Mouse (Mus musculus) hindbrain, embryonic 10.5 days (tissue): ENCODE data around the gene Adgrf5. TPM values are rescaled to one million over a fixed set of nuclear protein-coding genes. Genes with fewer than 3 reads are reported as not detected.
A peak's percentile ranks its signal among the peaks of the same experiment; 100 is the strongest.

Experiments used
- DNase-seq: peaks from one replicate; pipeline ENCODE4 v3.0.0-alpha.2; 2017; ENCODE audit warnings: low spot score
- H3K27ac ChIP-seq: fragments of 300-500 bp; sonication (generic); 2 replicates; pipeline ENCODE4 v1.5.1; 2016; ENCODE audit warnings: mild to moderate bottlenecking, moderate library complexity
- H3K27me3 ChIP-seq: fragments of 300-500 bp; sonication (generic); 2 replicates; pipeline ENCODE4 v1.6.1; 2016; ENCODE audit warnings: mild to moderate bottlenecking; ENCODE audit not compliant: poor library complexity, insufficient read depth, severe bottlenecking
- H3K36me3 ChIP-seq: fragments of 300-500 bp; sonication (generic); 2 replicates; pipeline ENCODE4 v1.6.1; 2016; ENCODE audit warnings: mild to moderate bottlenecking, moderate library complexity
- H3K4me1 ChIP-seq: fragments of 300-500 bp; sonication (generic); replicated peaks from 2 replicates; pipeline ENCODE4 v1.6.1; 2016; ENCODE audit warnings: mild to moderate bottlenecking
- H3K4me3 ChIP-seq: fragments of 300-500 bp; sonication (generic); 2 replicates; pipeline ENCODE4 v1.5.1; 2016; ENCODE audit warnings: mild to moderate bottlenecking, moderate library complexity
- H3K9me3 ChIP-seq: fragments of 300-500 bp; sonication (generic); 2 replicates; pipeline ENCODE4 v1.6.1; 2016; ENCODE audit warnings: mild to moderate bottlenecking, moderate library complexity
- WGBS: fragments of 180-500 bp; shearing (Covaris S2); methylation state at CpG from one replicate; pipeline ENCODE4 v1.1.7; 2016; 5-methylcytosine and 5-hydroxymethylcytosine counted together
- polyA plus RNA-seq: library from polyadenylated mRNA; unstranded; fragments of >200 nt; fragmentation: Nextera tagmentation; extraction: Ambion mirVana; gene quantifications from 2 replicates; pipeline ENCODE4 v1.2.1, GENCODE M21; 2016

The Adgrf5 gene
- polyA plus RNA-seq, 1 experiment from 2014 or later = 6.4 TPM

GRCm38 (mm10) chr17:43423953-43424352 lies 63.7 kb downstream of the Adgrf5 start:
- DNase-seq = no peak
- H3K4me3 ChIP-seq = no peak overlapping the region
- H3K36me3 ChIP-seq = no peaks in the 10 kb centered on the region
- H3K27ac ChIP-seq = no peak overlapping the region
- no peaks in the 10 kb centered on the region for H3K9me3 ChIP-seq
- H3K4me1 ChIP-seq = no peaks in the 10 kb centered on the region
- WGBS = 78% methylated on average over 5 of the region's 5 CpGs
- no peaks in the 10 kb centered on the region for H3K27me3 ChIP-seq

- H3K4me3 ChIP-seq = no peak overlapping the region
- H3K4me1 ChIP-seq = no peaks in the 10 kb centered on the region
- no peaks in the 10 kb centered on the region for H3K36me3 ChIP-seq
- no peaks in the 10 kb centered on the region for H3K27me3 ChIP-seq
- no peak overlapping the region for H3K27ac ChIP-seq
- no peak for DNase-seq
- 66% methylated on average over 5 of the region's 5 CpGs for WGBS
- no peaks in the 10 kb centered on the region for H3K9me3 ChIP-seq
These were observed 71.4 kb downstream of the Adgrf5 start for GRCm38 (mm10) chr17:43431692-43432091.

- H3K4me1 ChIP-seq = no peaks in the 10 kb centered on the region
- no peak for DNase-seq
- no peak overlapping the region for H3K4me3 ChIP-seq
- 87% methylated on average over 8 of the region's 8 CpGs for WGBS
- H3K36me3 ChIP-seq = no peaks in the 10 kb centered on the region
- no peak overlapping the region for H3K27ac ChIP-seq
- no peaks in the 10 kb centered on the region for H3K9me3 ChIP-seq
- no peaks in the 10 kb centered on the region for H3K27me3 ChIP-seq
These were observed 74.2 kb downstream of the Adgrf5 start for GRCm38 (mm10) chr17:43434485-43434884.

DNA sequence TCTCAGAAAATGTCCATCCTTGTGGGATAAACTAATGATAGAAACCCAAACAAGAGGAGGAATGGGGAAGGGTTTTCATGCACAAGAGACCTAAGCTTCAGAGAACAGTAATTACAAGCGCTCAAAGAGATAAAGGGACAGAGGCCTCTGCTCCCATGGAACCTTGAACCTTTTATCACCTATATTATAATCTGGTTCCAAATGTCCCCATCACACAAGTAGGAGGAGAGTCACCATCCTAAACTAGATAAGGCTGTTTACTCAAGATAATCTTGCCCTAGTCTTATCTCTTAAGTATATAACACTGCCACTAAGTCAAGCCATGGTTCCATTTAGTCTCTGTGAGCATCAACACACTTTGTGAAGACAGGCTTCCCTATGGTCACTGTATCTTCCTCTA lies 91.0 kb downstream of the Adgrf5 start:
- no peaks in the 10 kb centered on the region for H3K27me3 ChIP-seq
- H3K4me1 ChIP-seq = no peaks in the 10 kb centered on the region
- H3K36me3 ChIP-seq = no peaks in the 10 kb centered on the region
- no peak overlapping the region for H3K27ac ChIP-seq
- no peak overlapping the region for H3K4me3 ChIP-seq
- H3K9me3 ChIP-seq = no peaks in the 10 kb centered on the region
- WGBS = 89% methylated on average over 1 of the region's 1 CpGs
- no peak for DNase-seq

GRCm38 (mm10) chr17:43458598-43458997 lies 98.3 kb downstream of the Adgrf5 start:
- no peaks in the 10 kb centered on the region for H3K27me3 ChIP-seq
- no peaks in the 10 kb centered on the region for H3K36me3 ChIP-seq
- peaks cover 9% of the 10 kb centered on the region; the same call in 1 of the 2 replicates for H3K4me1 ChIP-seq
- peak; percentile 67 for DNase-seq
- H3K27ac ChIP-seq = no peak overlapping the region
- H3K9me3 ChIP-seq = no peaks in the 10 kb centered on the region
- H3K4me3 ChIP-seq = no peak overlapping the region
- 13% methylated on average over 9 of the region's 9 CpGs for WGBS

- Histone ChIP-seq H3K9me3 (no peaks in the 10 kb centered on the region), H3K4me1 (peaks cover 9% of the 10 kb centered on the region; the same call in 1 of the 2 replicates), H3K36me3 (no peaks in the 10 kb centered on the region), H3K4me3 (no peak overlapping the region), H3K27me3 (no peaks in the 10 kb centered on the region), H3K27ac (peak overlapping the region; percentile 53)
- 79% methylated on average over 12 of the region's 12 CpGs for WGBS
- DNase-seq = peak; percentile 10
These were observed 99.5 kb downstream of the Adgrf5 start for GRCm38 (mm10) chr17:43459737-43460230.

- H3K27ac ChIP-seq = peak overlapping the region; percentile 66
- H3K36me3 ChIP-seq = no peaks in the 10 kb centered on the region
- 39% methylated on average over 19 of the region's 19 CpGs for WGBS
- H3K27me3 ChIP-seq = no peaks in the 10 kb centered on the region
- peak; percentile 91 for DNase-seq
- H3K9me3 ChIP-seq = no peaks in the 10 kb centered on the region
- no peak overlapping the region for H3K4me3 ChIP-seq
- peaks cover 9% of the 10 kb centered on the region; the same call in 1 of the 2 replicates for H3K4me1 ChIP-seq
These were observed 100.3 kb downstream of the Adgrf5 start for GRCm38 (mm10) chr17:43460245-43461181.

DNA sequence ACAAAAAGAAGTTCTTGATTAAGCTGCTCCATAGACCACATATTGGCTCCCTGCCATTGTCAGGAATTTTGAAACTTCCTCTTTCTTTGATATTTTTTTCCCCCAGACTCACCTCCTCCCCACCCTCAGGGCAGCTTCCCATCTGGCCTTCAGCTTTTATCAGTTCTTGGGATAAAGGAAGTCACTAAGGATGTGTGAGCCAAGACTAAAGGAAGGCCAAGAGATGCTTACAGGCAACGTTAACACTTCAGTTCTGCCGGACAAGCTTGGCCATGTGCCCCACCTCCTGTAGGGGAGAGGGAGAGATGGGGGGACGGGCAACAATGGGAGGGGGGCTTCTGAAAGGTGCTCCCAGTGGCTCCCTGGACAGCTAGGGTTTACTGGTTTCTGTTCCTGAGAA lies 109.8 kb downstream of the Adgrf5 start:
- WGBS = 57% methylated on average over 3 of the region's 3 CpGs

DNA sequence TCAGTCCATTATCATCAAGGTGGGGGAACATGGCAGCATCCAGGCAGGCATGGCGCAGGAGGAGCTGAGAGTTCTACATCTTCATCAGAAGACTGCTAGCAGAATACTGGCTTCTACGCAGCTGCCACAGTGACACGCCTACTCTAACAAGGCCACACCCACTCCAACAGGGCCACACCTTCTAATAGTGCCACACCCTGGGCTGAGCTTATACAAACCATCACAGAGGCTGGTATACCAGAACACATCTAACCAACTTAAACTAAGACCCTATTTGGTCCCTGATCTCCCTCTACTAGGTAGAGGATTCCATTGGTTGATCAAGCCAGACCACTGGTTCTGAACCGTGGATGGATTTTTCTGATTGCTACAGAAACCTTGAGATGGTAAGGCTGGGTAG lies 112.3 kb downstream of the Adgrf5 start:
- WGBS = 85% methylated on average over 4 of the region's 4 CpGs
- H3K4me1 ChIP-seq = no peaks in the 10 kb centered on the region

More for the DNA sequence above, 109.8 kb downstream of the Adgrf5 start:
- Histone ChIP-seq H3K27me3 (no peaks in the 10 kb centered on the region), H3K27ac (no peak overlapping the region), H3K4me3 (no peak overlapping the region), H3K36me3 (no peaks in the 10 kb centered on the region), H3K9me3 (no peaks in the 10 kb centered on the region), H3K4me1 (no peaks in the 10 kb centered on the region)
- DNase-seq = no peak

GRCm38 (mm10) chr17:43474775-43475174 lies 114.5 kb downstream of the Adgrf5 start:
- no peak overlapping the region for H3K27ac ChIP-seq
- H3K4me1 ChIP-seq = no peaks in the 10 kb centered on the region
- H3K9me3 ChIP-seq = no peaks in the 10 kb centered on the region
- H3K36me3 ChIP-seq = no peaks in the 10 kb centered on the region
- 95% methylated on average over 16 of the region's 16 CpGs for WGBS
- H3K4me3 ChIP-seq = no peak overlapping the region
- H3K27me3 ChIP-seq = no peaks in the 10 kb centered on the region
- no peak for DNase-seq

More for the DNA sequence above, 112.3 kb downstream of the Adgrf5 start:
- Histone ChIP-seq H3K4me3 (no peak overlapping the region), H3K27me3 (no peaks in the 10 kb centered on the region), H3K36me3 (no peaks in the 10 kb centered on the region), H3K27ac (no peak overlapping the region), H3K9me3 (no peaks in the 10 kb centered on the region)
- no peak for DNase-seq

DNA sequence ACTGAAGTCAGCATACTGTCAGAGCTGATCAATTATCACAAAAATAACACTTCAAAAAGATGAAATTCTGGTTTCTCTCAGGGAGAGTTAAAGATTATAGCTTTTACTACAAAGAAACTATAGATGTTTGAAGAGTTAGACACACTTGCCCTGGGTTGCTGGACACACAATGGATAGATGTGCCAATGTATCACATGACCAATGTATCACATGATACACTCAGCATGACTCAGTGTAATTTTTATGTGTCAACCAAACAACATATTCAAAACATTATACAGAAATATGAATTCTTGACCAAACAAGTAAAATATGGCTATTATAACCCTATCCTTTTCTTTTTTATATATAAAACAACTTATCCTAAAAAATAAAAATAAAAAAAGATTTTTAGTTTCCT lies 117.4 kb downstream of the Adgrf5 start:
- no peak overlapping the region for H3K27ac ChIP-seq
- H3K9me3 ChIP-seq = no peaks in the 10 kb centered on the region
- no peak for DNase-seq
- H3K4me3 ChIP-seq = no peak overlapping the region
- H3K27me3 ChIP-seq = no peaks in the 10 kb centered on the region
- H3K36me3 ChIP-seq = no peaks in the 10 kb centered on the region
- no peaks in the 10 kb centered on the region for H3K4me1 ChIP-seq

DNA sequence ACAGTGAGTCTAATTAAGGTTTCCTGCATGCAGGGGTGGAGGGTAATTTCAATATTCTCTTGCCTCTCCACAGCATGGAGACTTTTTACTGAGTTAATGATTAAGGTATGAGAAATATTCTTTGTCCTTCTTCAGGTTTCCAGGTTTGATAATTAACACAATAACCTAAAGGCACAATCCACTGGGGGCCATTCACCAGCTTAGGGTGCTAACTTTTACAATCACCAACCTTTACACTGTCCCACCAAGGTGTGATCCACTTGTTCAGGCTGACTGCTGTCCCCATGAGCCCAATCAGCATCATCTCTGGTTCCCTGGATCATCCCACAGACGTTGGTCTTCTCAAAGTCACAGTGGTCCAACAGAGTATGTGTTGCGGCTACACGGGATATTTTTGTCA lies 125.7 kb downstream of the Adgrf5 start:
- H3K4me1 ChIP-seq = no peaks in the 10 kb centered on the region
- no peaks in the 10 kb centered on the region for H3K36me3 ChIP-seq
- no peak overlapping the region for H3K4me3 ChIP-seq
- H3K27ac ChIP-seq = no peak overlapping the region
- no peaks in the 10 kb centered on the region for H3K27me3 ChIP-seq
- no peak for DNase-seq
- H3K9me3 ChIP-seq = no peaks in the 10 kb centered on the region
- 83% methylated on average over 3 of the region's 3 CpGs for WGBS

- DNase-seq = no peak
- Histone ChIP-seq H3K36me3 (no peaks in the 10 kb centered on the region), H3K4me1 (no peaks in the 10 kb centered on the region), H3K9me3 (no peaks in the 10 kb centered on the region), H3K4me3 (no peak overlapping the region), H3K27ac (no peak overlapping the region), H3K27me3 (no peaks in the 10 kb centered on the region)
- WGBS = 92% methylated on average over 2 of the region's 2 CpGs
These were observed 128.3 kb downstream of the Adgrf5 start for GRCm38 (mm10) chr17:43488439-43489151.
